Mouse (Mus musculus): ENCODE measurements at regions not wholly inside any gene's neighbourhood (a gene's known extent, or its start where the extent isn't known, plus 50 kb on each side); places are given as distances from the start of the nearest gene placed in this dataset.

- no peaks in the 10 kb centered on the region for H3K4me1 ChIP-seq (replicated peaks; ENCODE audit: control insufficient read depth, insufficient read depth, low read length)
- H3K4me3 ChIP-seq (ENCODE audit: low read depth, low read length), result no peak overlapping the region
- no peaks in the 10 kb centered on the region for H3K36me3 ChIP-seq (ENCODE audit: control insufficient read depth, insufficient read depth, low read length)
- ATAC-seq (replicated peaks; ENCODE audit: low FRiP score) (no peak), DNase-seq (ENCODE audit: low spot score) (no peak)
- no peak overlapping the region for H3K4me2 ChIP-seq (ENCODE audit: low read depth, low read length, severe bottlenecking)
- H3K9ac ChIP-seq (ENCODE audit: low read length), result no peak overlapping the region
- H3K27ac ChIP-seq (ENCODE audit: low read depth, low read length), result no peak overlapping the region
- no peaks in the 10 kb centered on the region for H3K9me3 ChIP-seq (ENCODE audit: control insufficient read depth, low read length)
- 69% methylated on average over 5 of the region's 5 CpGs for WGBS
- H3K27me3 ChIP-seq (ENCODE audit: control insufficient read depth, insufficient read depth, low read length), result no peaks in the 10 kb centered on the region
Measured at GRCm38 (mm10) chr15:27020471-27020870, 125.1 kb upstream of the Fbxl7 start.

- no peak for ATAC-seq (replicated peaks; ENCODE audit: low FRiP score)
- no peaks in the 10 kb centered on the region for H3K9me3 ChIP-seq (ENCODE audit: control insufficient read depth, low read length)
- WGBS, result 89% methylated on average over 2 of the region's 2 CpGs
Measured at GRCm38 (mm10) chr15:27033261-27033660, 137.9 kb upstream of the Fbxl7 start.

GRCm38 (mm10) chr15:27043788-27044187 lies 148.4 kb upstream of the Fbxl7 start:
- DNase-seq (ENCODE audit: low spot score) (no peak), ATAC-seq (replicated peaks; ENCODE audit: low FRiP score) (no peak)
- WGBS, result 83% methylated on average over 4 of the region's 4 CpGs
- H3K4me3 ChIP-seq (ENCODE audit: low read depth, low read length), result no peak overlapping the region
- H3K36me3 ChIP-seq (ENCODE audit: control insufficient read depth, insufficient read depth, low read length), result no peaks in the 10 kb centered on the region
- no peaks in the 10 kb centered on the region for H3K4me1 ChIP-seq (replicated peaks; ENCODE audit: control insufficient read depth, insufficient read depth, low read length)
- no peaks in the 10 kb centered on the region for H3K9me3 ChIP-seq (ENCODE audit: control insufficient read depth, low read length)
- H3K9ac ChIP-seq (ENCODE audit: low read length), result no peak overlapping the region
- H3K27ac ChIP-seq (ENCODE audit: low read depth, low read length), result no peak overlapping the region
- no peak overlapping the region for H3K4me2 ChIP-seq (ENCODE audit: low read depth, low read length, severe bottlenecking)
- H3K27me3 ChIP-seq (ENCODE audit: control insufficient read depth, insufficient read depth, low read length), result no peaks in the 10 kb centered on the region

More at GRCm38 (mm10) chr15:27033261-27033660, 137.9 kb upstream of the Fbxl7 start:
- no peak overlapping the region for H3K4me3 ChIP-seq (ENCODE audit: low read depth, low read length)
- H3K36me3 ChIP-seq (ENCODE audit: control insufficient read depth, insufficient read depth, low read length), result no peaks in the 10 kb centered on the region
- no peaks in the 10 kb centered on the region for H3K4me1 ChIP-seq (replicated peaks; ENCODE audit: control insufficient read depth, insufficient read depth, low read length)
- no peak overlapping the region for H3K27ac ChIP-seq (ENCODE audit: low read depth, low read length)
- no peaks in the 10 kb centered on the region for H3K27me3 ChIP-seq (ENCODE audit: control insufficient read depth, insufficient read depth, low read length)
- no peak overlapping the region for H3K9ac ChIP-seq (ENCODE audit: low read length)
- no peak for DNase-seq (ENCODE audit: low spot score)
- H3K4me2 ChIP-seq (ENCODE audit: low read depth, low read length, severe bottlenecking), result no peak overlapping the region

GRCm38 (mm10) chr15:27050673-27051072 lies 155.3 kb upstream of the Fbxl7 start:
- DNase-seq (ENCODE audit: low spot score) (no peak), ATAC-seq (replicated peaks; ENCODE audit: low FRiP score) (no peak)
- Histone ChIP-seq H3K4me1 (replicated peaks; ENCODE audit: control insufficient read depth, insufficient read depth, low read length) (no peaks in the 10 kb centered on the region), H3K4me2 (ENCODE audit: low read depth, low read length, severe bottlenecking) (no peak overlapping the region), H3K9me3 (ENCODE audit: control insufficient read depth, low read length) (no peaks in the 10 kb centered on the region), H3K27me3 (ENCODE audit: control insufficient read depth, insufficient read depth, low read length) (no peaks in the 10 kb centered on the region), H3K27ac (ENCODE audit: low read depth, low read length) (no peak overlapping the region), H3K9ac (ENCODE audit: low read length) (no peak overlapping the region), H3K36me3 (ENCODE audit: control insufficient read depth, insufficient read depth, low read length) (no peaks in the 10 kb centered on the region), H3K4me3 (ENCODE audit: low read depth, low read length) (no peak overlapping the region)
- WGBS, result 86% methylated on average over 2 of the region's 2 CpGs

GRCm38 (mm10) chr15:27063456-27063855 lies 168.1 kb upstream of the Fbxl7 start:
- no peaks in the 10 kb centered on the region for H3K27me3 ChIP-seq (ENCODE audit: control insufficient read depth, insufficient read depth, low read length)
- no peaks in the 10 kb centered on the region for H3K9me3 ChIP-seq (ENCODE audit: control insufficient read depth, low read length)
- no peak overlapping the region for H3K4me3 ChIP-seq (ENCODE audit: low read depth, low read length)
- no peak overlapping the region for H3K27ac ChIP-seq (ENCODE audit: low read depth, low read length)
- ATAC-seq (replicated peaks; ENCODE audit: low FRiP score), result no peak
- H3K4me1 ChIP-seq (replicated peaks; ENCODE audit: control insufficient read depth, insufficient read depth, low read length), result no peaks in the 10 kb centered on the region
- DNase-seq (ENCODE audit: low spot score), result no peak
- no peak overlapping the region for H3K4me2 ChIP-seq (ENCODE audit: low read depth, low read length, severe bottlenecking)
- no peak overlapping the region for H3K9ac ChIP-seq (ENCODE audit: low read length)
- no peaks in the 10 kb centered on the region for H3K36me3 ChIP-seq (ENCODE audit: control insufficient read depth, insufficient read depth, low read length)

GRCm38 (mm10) chr15:27063971-27064370 lies 168.6 kb upstream of the Fbxl7 start:
- Histone ChIP-seq H3K9me3 (ENCODE audit: control insufficient read depth, low read length) (no peaks in the 10 kb centered on the region), H3K4me1 (replicated peaks; ENCODE audit: control insufficient read depth, insufficient read depth, low read length) (no peaks in the 10 kb centered on the region), H3K4me2 (ENCODE audit: low read depth, low read length, severe bottlenecking) (no peak overlapping the region), H3K9ac (ENCODE audit: low read length) (no peak overlapping the region), H3K27me3 (ENCODE audit: control insufficient read depth, insufficient read depth, low read length) (no peaks in the 10 kb centered on the region), H3K36me3 (ENCODE audit: control insufficient read depth, insufficient read depth, low read length) (no peaks in the 10 kb centered on the region), H3K4me3 (ENCODE audit: low read depth, low read length) (no peak overlapping the region), H3K27ac (ENCODE audit: low read depth, low read length) (no peak overlapping the region)
- 82% methylated on average over 4 of the region's 4 CpGs for WGBS
- ATAC-seq (replicated peaks; ENCODE audit: low FRiP score) (no peak), DNase-seq (ENCODE audit: low spot score) (no peak)

- no peaks in the 10 kb centered on the region for H3K36me3 ChIP-seq (ENCODE audit: control insufficient read depth, insufficient read depth, low read length)
- H3K9me3 ChIP-seq (ENCODE audit: control insufficient read depth, low read length), result no peaks in the 10 kb centered on the region
- WGBS, result 85% methylated on average over 1 of the region's 1 CpGs
- no peak overlapping the region for H3K4me3 ChIP-seq (ENCODE audit: low read depth, low read length)
- H3K27me3 ChIP-seq (ENCODE audit: control insufficient read depth, insufficient read depth, low read length), result no peaks in the 10 kb centered on the region
- no peak overlapping the region for H3K4me2 ChIP-seq (ENCODE audit: low read depth, low read length, severe bottlenecking)
- H3K27ac ChIP-seq (ENCODE audit: low read depth, low read length), result no peak overlapping the region
- no peak overlapping the region for H3K9ac ChIP-seq (ENCODE audit: low read length)
- DNase-seq (ENCODE audit: low spot score) (no peak), ATAC-seq (replicated peaks; ENCODE audit: low FRiP score) (no peak)
- no peaks in the 10 kb centered on the region for H3K4me1 ChIP-seq (replicated peaks; ENCODE audit: control insufficient read depth, insufficient read depth, low read length)
Measured at GRCm38 (mm10) chr15:27067691-27068090, 172.3 kb upstream of the Fbxl7 start.

GRCm38 (mm10) chr15:27077926-27078325 lies 182.5 kb upstream of the Fbxl7 start:
- H3K4me1 ChIP-seq (replicated peaks; ENCODE audit: control insufficient read depth, insufficient read depth, low read length), result no peaks in the 10 kb centered on the region
- no peak overlapping the region for H3K4me2 ChIP-seq (ENCODE audit: low read depth, low read length, severe bottlenecking)
- no peaks in the 10 kb centered on the region for H3K27me3 ChIP-seq (ENCODE audit: control insufficient read depth, insufficient read depth, low read length)
- H3K36me3 ChIP-seq (ENCODE audit: control insufficient read depth, insufficient read depth, low read length), result no peaks in the 10 kb centered on the region
- DNase-seq (ENCODE audit: low spot score) (no peak), ATAC-seq (replicated peaks; ENCODE audit: low FRiP score) (no peak)
- no peak overlapping the region for H3K27ac ChIP-seq (ENCODE audit: low read depth, low read length)
- H3K9ac ChIP-seq (ENCODE audit: low read length), result no peak overlapping the region
- WGBS, result 89% methylated on average over 4 of the region's 4 CpGs
- H3K9me3 ChIP-seq (ENCODE audit: control insufficient read depth, low read length), result no peaks in the 10 kb centered on the region
- no peak overlapping the region for H3K4me3 ChIP-seq (ENCODE audit: low read depth, low read length)

- Histone ChIP-seq H3K36me3 (ENCODE audit: control insufficient read depth, insufficient read depth, low read length) (no peaks in the 10 kb centered on the region), H3K9ac (ENCODE audit: low read length) (no peak overlapping the region), H3K27me3 (ENCODE audit: control insufficient read depth, insufficient read depth, low read length) (no peaks in the 10 kb centered on the region), H3K4me2 (ENCODE audit: low read depth, low read length, severe bottlenecking) (no peak overlapping the region), H3K9me3 (ENCODE audit: control insufficient read depth, low read length) (no peaks in the 10 kb centered on the region), H3K4me3 (ENCODE audit: low read depth, low read length) (no peak overlapping the region), H3K4me1 (replicated peaks; ENCODE audit: control insufficient read depth, insufficient read depth, low read length) (no peaks in the 10 kb centered on the region), H3K27ac (ENCODE audit: low read depth, low read length) (no peak overlapping the region)
- no peak for DNase-seq (ENCODE audit: low spot score)
- 94% methylated on average over 5 of the region's 5 CpGs for whole genome bisulfite sequencing
- no peak for ATAC-seq (replicated peaks; ENCODE audit: low FRiP score)
Measured at GRCm38 (mm10) chr15:27082826-27083225, 187.4 kb upstream of the Fbxl7 start.
